Mouse (Mus musculus): ENCODE data around the gene Kctd2.

The Kctd2 gene

DNA sequence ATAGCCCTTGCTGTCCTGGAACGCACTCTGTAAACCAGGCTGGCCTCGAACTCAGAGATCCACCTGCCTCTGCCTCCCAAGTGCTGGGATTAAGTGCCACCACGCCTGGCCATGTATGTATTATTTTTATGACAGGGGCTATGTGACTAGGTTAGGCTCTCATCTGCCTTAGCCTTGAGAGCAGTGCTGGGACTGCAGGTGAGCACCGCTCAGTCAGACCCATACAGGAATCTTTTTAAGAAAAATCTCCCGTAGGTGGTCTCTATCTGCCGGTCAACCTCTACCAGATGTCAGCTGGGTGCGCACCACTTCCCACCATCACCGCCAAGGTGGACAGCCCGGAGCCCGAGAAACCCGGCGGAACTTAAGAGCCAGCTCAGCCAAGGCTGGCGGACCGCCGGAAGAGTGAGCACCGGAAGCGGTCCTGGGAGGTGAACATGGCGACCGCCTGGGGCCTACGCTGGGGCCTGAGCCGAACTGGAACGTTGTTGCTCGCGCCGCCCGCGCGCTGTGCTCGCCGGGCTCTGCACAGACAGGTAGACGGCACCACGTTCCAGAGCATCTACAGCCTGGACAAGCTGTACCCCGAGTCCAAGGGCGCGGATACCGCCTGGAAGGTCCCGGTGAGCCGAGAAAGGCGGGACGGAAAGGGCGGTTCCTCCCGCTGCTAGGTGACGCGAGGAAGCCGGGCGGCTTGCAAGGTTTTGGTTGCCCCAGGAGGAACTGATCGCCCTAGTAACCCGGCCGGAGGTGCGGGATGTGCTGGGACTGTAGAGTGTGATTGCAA is 16.4 kb upstream of the Kctd2 start, which contains the start of gene Mrpl58:
TSS of gene Mrpl58 (plus strand) at position 415 of the 787 bp plus-strand sequence.
- peak; percentile 91 for DNase-seq

DNA sequence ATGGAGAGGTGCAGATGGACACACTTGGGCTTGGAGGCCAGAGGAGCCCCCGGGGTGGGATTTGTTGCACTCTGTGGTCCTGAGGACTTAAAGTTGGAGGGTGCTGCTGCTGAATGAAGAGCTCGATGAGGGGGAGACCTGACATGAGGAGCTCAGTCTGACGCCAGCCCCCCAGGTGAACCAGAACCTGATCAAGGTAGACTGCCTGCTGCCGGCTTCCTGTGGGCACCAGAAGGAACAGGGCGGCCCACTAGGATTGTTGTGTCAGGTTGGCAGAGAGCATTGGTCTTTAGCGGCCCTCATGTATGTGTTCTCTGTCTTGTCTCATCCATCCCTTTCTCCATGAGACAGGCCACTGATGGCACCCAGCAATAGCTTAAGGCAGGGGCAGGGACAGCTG is 14.2 kb upstream of the Kctd2 start:
- DNase-seq: no peak

DNA sequence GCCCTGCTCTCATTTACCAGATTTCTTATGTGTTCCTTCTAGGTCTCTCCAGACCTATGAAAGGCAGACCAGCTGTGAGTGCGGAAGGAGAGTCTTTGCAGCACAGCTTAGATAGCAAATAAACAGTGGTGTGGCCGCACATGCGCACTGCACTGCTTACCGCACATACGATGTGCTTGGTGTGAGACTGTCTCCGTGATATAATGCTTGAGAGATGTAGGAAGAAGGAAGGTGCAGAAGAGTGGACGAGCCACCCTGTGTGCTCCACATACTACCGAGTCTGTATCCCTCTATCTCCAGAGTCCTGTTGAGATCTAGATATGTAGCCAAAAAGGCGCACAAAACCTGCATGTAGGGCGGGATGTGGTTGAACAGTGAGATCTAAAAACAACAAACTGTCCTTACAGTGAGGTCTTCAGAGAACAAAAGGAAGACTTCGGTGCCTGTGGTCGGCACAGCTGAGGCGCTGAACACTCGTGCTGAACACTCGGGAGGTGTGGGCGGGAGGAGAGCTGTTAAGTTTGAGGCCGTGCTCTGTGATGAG is 13.0 kb upstream of the Kctd2 start:
- no peak for DNase-seq

DNA sequence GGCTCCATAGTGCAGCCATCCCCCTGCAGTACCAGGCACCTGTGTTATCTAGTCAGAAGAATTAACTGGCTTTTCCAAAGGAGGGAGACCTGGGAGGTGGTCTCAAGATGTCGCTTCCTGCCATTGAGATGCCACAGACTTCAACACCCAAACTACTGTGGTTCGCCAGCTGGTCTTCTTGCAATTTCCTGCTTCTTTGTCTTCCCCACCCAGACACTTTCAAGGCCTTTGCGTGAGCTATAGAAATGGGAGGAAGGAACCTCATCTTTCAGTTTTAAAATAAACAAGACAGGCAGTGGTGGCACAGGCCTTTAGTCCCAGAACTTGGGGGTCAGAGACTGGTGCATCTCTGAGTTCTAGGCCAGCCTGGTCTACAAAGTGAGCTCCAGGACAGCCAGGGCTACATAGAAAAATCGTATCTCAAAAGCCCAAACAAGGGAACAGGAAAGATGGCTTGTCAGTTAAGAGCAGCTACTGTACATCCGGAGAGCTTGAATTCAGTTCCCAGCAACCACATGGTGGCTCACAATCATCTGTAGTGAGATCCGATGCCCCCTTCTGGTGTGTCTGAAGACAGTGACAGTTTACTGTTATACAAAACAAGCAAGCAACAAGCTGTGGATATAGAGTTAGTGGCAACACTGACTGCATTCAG is 11.5 kb upstream of the Kctd2 start:
- DNase-seq: no peak

DNA sequence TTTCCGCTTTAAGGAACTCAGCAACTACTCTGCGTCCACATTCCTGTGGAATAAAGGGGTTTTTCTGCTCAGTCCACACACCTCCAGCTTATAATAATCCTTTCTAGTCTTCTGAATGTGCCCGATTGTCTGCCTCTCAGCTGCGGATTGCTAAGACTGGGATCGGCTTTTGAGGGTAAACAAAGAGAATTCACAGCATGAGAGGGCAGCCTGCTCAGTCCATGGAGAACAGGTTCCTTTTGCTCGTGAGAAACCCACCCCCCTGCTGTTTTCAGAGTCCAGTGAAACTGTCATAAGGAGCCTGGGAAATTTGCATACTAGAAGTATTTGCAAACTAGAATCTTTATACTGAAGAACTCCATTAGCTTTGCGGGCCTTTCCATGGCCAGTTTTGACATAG is 10.4 kb upstream of the Kctd2 start:
- DNase-seq: no peak

DNA sequence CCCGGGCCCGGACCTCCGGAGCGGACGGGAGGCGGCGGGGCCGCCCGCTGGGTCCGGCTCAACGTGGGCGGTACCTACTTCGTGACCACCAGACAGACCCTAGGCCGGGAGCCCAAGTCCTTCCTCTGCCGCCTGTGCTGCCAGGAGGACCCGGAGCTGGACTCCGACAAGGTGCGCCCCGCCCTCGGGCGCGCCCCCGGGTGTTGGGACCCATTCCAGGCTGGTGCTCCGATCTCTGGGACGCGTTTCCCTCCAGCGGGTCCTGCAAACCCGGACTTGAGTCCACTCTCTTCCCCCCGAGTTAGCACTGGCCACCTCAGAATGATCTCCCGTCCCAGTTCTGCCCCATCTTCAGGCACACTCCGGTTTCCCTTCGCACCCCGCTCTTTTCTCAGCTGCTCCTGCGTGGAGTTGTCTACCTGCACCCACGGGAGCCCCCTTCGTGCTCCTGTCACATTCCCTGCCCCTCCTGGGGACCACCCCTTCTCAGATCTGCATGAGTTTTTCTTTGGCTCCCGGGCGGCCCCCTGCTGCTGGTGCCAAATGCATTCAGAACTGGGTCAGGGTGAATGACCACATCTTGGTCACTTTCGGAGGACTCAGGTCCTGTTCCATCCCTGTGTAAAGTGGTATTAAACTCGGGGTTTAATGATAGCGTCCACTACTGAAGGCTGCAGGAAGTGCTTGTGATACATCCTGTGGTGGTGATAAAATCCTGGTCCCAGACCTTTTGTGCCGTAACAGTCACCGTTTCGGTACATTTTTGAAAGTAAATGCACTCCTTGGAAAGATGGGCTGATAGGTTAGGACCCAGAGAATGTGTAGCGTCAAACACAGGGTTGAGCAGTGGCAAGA is 635 bp downstream of the Kctd2 start:
- DNase-seq: peak; percentile 65

DNA sequence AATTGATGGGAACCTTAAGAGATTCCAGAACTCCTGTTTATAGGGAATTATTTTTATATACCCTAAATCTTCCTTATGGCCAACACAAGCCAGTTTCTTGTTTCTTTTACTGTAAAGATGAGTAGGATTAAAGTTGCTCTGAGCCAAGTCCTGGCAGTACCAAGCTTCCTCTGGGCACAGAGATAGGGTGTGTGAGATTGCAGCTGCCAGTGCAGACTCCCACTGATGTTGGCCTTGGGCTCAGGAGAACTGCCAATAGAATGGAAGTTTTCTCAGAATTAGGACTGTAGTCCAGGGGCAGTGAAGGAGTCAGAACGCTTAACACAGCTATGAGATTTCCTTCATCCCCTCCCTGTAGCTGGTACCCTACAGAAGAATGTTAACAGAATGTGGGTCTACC is 1.4 kb downstream of the Kctd2 start:
- DNase-seq: no peak

DNA sequence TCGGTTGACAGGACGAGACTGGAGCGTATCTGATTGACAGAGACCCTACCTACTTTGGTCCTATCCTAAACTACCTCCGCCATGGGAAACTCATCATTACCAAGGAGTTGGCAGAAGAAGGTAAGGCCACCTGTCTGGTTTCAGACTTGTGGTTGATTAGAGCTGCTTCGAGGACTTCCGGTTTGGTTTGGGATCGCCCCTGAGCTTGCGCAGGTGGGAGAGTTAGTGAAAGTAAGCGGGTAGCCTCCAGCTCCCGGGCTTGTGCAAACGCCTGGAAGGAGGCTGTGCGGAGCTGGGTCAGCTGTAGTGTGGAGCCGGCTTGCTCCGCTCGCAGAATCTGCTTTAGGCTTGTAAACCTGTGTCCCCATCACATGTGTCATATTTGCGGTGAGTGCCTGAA is 2.0 kb downstream of the Kctd2 start:
- no peak for DNase-seq

DNA sequence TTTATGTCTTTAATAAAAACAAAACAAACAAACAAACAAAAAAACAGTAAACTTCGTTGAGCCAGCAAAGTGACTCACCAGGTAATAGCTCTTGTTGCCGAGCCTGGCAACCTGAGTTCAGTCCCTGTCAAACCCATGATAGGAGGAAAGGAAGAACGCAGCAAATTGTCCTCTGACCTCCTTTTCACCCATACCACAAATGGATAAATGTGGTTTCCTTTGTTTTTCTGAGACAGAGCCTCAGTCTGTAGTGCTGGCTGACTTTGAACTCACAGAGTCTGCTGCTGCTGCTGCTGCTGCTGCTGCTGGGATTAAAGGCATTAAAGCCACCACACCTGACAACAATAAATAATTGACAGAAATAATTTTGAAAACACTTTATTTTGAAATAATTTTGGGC is 3.2 kb downstream of the Kctd2 start:
- DNase-seq: no peak

DNA sequence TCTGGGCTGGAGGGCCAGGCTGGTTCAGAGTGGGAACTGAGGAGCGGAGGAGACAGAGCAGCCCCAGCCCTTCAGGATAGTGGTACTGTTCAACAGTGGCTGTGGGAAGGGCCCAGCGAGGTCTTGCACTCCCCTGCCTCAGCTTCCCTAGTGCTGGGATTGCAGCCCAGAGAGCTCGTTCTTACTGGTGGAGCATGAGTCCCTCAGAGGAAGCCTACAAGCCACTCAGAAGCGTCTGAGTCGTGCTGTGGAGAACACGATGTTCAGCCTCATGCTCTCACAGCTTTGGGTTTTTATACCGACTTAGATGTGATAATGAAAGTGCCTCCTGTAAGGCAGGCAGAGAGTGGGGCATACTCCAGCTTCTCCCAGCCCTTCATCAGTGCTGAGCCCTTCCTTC is 4.7 kb downstream of the Kctd2 start:
- no peak for DNase-seq

DNA sequence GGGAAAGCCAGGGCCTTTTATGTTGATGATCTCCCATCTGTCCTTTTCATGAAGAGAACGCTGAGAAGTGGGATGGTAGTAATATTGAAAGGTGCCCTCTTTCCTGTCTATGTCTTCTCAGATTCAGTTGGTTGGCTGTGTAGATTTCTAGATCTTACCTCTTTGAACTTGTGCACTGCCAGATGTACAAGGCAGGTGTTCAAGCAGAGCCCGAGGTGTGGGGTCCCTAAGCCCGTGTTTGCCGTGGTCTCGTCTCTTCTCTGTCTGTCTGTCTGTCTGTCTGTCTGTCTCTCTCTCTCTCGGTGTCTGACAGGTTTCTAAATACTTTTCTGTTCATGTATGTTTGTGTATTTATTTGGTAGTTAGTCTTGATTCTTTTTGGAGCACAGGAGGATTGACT is 5.7 kb downstream of the Kctd2 start:
- no peak for DNase-seq

DNA sequence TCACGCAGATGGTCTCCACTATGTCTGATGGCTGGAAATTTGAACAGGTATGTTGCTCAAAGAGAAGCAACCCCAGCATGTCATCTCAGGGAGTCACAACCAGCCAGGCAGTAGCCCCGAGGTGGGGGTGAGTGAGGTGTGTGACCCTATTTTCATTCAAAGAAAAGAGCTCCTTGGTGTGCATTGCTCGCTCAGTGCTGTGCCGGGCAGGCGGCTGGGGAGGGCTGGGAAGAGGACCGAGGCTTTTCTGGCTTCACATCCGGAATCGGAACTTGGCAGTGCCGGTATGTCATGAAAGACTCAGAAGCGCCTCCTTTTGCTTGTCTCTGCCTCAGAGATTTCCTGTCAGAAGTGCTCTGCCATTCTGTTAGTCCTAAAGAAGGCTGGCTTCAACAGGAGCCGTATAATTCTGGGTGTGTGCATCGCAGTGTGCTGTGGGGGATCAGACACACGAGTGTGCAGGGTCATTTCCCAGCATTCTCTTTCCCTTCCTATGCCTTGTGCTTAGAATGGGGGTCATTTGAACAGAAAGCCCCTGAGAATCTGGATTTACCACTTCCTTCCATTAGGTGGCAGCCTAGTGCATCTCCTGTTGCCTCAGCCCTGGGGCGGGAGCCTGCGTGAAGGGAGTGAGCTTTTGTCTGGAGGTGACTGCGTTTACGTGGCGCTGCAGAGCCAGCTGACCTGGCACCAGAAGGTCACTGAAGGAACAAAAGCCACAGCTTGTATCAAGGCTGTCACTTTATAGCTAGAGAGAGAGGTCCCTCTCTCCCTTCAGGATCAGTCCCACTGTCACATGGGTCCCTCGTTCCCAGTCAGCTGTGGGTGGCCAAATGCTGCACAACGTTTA is 7.8 kb downstream of the Kctd2 start:
- peak; percentile 92 for DNase-seq

DNA sequence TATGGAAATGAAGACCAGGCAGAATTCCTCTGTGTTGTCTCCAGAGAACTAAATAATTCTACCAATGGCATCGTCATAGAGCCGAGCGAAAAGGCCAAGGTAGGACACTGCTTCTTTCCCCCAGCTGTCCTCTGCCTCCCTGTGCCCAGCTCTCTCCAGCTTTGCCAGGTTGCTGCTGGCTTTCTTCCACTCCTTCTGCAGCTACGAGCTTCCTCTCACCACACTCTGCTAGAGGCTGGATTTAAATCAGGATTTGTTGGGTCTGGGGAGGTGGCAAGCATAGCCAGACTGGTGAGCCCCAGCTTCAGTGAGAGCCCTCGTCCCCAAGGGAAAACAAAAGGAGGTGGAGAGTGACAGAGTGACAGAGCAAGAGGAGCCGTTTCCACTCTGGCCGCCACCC is 9.4 kb downstream of the Kctd2 start:
- no peak for DNase-seq

DNA sequence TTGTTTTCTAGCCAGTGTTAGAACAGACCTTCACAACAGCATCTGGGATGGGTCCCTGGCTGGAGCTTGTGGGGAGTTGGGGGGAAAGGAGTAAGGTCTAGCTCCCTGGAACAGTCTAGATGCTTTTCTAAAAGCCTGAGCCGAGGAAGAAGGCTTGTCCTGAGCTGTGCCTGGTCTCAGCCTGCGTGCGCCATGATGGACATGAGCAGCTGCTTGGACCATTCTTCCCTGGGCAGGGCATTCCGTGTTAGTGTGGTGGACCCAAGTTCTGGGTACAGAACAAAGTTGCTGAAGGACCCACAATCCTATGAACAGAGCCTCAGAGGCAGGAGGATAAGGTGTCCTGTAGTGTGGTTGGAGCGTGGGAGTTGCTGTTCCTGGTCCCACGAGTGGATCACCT is 10.6 kb downstream of the Kctd2 start:
- DNase-seq: no peak

DNA sequence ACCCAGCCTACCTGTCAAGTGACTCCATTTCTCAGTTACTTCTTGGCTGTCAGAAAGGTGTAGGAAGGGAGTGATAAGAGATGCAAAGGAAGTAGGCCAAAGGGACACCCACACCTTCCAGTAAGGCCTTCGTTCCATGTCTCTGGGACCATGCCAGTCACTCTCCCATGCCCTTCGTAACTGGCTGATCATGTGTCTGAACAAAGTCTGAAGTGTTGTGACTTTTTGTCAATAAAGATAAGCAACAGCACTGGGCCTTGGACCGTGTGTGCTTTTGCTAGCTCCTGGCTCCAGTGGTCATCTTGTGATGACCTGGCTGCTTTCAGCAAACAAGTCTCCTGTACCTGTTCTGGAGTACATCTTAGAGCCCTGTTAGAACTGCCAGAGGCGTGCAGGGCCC is 12.9 kb downstream of the Kctd2 start:
- no peak for DNase-seq

DNA sequence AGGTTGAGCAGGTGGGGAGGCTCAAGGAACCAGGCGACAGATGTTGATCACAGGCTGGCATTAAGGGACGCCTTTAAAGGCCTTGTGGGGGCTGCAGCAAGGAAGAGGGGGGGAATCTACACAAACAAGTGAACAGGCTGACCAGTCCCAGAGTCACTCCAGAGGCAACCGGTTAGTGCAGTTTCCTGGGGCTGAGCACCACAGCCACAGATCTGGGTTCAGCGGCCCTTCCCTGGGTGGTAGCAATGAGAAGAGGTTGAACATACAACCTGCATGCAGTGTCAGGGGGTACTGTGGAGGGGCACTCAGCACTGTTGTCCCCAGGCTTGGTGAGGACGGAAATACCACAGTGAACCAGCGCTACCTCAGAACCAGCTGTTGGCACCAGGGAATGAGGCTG is 13.4 kb downstream of the Kctd2 start:
- no peak for DNase-seq

DNA sequence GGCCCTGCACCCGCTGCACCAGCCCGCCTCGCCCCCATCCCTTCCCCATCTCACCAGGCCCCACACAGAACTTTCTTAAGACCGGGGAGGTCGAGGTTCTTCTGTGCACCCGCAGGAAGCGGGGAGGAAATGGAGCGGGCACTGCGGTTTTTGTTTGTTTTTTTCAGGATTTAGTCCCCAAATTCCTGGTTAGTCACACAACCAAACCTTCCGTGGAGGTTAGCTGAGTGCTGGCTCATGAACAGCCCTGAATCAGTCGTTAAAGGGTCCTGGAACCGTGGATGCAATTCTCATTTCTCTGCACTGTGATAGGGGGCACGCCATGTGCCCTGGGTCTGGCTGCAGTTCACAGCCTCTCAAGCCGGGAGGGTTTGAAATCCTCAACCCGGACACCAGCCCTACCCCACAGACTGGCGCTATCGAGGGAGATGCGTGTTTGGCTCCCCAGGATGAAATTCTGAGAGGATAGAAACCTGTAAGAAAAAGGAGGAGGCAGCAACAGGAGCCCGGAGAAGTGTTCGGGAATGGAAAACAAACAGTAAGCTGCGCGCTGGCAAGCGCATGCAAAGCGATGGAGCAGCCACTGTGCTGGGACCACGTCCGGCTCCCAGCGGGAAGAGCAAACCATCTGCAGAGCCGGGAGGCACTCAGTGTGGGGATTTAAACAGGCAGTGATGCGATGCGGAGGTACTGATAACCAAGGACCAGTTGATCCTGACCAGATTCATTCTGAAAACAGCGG is 15.8 kb downstream of the Kctd2 start:
- peak; percentile 56 for DNase-seq

DNA sequence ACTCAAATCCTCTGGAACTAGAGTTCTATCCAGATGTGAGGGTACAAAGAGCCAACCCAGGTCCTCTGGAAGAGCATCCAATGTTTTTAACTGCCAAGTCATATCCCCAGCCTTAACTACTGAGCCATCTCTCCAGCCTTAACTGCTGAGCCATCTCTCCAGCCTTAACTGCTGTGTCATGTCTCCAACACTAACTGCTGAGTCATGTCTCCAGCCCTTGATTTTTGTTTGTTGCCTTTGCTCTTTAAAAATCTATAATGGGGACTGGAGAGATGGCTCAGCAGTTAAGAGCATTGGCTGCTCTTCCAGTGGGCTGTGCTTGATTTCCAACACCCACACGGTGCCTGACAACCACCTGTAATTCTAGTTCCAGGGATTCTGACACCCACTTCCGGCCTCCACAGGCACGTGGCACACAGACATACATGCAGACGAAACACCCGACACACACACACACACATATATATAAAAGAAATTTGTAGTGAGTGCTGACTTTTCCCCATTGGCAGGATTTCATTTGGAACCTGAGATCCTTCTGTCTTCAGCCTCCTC is 17.7 kb downstream of the Kctd2 start:
- peak; percentile 11 for DNase-seq

DNA sequence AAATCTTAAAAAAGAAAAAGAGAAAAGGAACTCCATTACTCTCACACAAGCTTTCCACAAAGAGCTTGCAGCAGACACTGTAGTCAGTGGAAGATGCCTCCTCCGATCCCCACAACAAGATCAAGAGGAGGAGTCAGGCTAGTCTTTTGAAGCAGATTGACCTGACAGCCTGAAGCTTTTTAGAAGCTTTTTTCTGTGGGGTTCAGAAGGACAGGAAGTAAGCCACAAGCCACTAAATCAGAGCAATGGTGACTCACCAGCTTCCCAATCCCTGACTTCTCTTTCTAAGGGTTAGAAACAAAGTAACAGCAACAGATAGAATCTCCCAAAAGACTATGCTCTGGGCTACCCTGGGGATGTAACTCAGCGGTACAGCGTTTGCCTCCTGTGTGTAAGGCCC is 19.4 kb downstream of the Kctd2 start:
- DNase-seq: no peak

DNA sequence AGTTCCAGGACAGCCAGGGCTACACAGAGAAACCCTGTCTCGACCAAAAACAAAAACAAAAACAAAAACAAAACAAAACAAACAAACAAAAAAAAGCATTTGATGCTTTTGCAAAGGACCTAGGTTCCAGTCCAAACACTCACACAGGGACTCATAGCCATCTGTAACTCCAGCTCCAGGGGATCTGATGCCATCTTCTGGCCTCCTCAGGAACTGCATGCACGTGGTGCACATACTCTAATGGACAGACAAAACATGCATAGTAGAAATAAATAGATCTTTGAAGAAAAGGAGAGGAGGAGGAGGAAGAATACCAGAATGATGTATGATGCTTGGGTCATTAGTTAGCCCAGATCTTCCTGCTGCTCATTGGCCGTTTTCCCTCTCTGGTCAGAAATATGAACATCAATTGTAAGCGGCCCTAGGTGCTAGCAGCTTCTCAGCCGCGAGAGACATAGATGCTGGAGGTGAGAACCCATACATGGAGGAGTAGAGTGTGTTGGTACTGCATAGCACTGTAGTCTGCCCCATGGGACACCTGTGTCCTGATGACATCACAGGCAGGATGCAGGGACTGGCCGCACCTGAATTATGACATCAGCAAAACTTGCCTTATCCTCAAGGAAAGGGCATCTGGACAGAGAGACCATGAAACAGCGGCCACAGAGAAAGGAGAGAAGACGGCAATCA is 20.1 kb downstream of the Kctd2 start, which contains the start of gene Trim80:
TSS of gene Trim80 (plus strand) at position 640 of the 690 bp plus-strand sequence.
- DNase-seq: peak; percentile 27

DNA sequence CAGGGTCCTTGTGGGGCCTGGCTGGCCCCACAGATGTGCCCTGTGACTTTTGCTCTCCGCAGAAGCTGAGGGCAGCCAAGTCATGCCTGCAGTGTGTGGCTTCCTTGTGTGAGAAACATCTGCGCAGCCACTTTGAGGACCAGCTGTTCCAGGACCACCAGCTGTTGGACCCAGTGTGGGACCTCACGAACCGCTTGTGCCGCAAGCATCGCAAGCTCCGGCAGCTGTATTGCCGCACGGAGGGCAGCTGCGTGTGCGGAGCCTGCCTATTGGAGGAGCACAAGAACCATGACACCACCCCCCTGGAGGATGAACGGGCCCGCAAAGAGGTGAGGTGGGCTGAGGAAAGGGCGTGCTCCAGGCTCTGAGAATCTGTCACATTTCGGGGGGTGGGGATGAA is 21.5 kb downstream of the Kctd2 start:
- DNase-seq: no peak

Data from retina, postnatal 1 day (tissue).